Mouse (Mus musculus): ENCODE data around the gene Hapln2. TPM values are rescaled to one million over a fixed set of nuclear protein-coding genes. Genes with fewer than 3 reads are reported as not detected.

Gene Hapln2
- polyA plus RNA-seq, 1 experiment from 2014 or later, result 0.23 TPM

DNA sequence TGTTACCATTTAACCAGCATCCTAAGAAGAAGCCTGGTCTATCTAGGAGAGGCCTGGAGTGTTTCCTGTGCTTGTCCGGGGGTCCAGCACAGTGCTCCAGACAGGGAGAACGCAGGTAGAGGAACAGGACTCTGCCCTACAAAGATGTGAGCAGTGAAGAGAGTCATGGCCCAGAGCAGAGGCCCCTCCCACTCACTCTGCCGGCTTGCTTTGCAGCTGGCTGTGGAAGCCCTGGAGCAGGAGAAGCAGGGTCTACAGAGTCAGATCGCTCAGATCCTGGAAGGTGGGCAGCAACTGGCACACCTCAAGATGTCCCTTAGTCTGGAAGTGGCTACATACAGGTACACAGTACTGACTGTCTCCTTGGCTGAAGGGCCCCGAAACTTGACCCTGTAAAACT lies 54.6 kb downstream of the Hapln2 start:
- Histone ChIP-seq H3K27me3 (peaks cover 46% of the 10 kb centered on the region), H3K4me3 (peak overlapping the region; percentile 53), H3K4me2 (replicated peaks) (peak overlapping the region; percentile 87), H3K9me3 (no peaks in the 10 kb centered on the region), H3K36me3 (peaks cover 13% of the 10 kb centered on the region), H3K4me1 (peaks cover 47% of the 10 kb centered on the region), H3K27ac (no peak overlapping the region; the same call in 1 of the 2 replicates), H3K9ac (peak overlapping the region; percentile 75)
- ATAC-seq (ENCODE audit: low FRiP score, low read depth), result no peak
- 17% methylated on average over 5 of the region's 5 CpGs for WGBS

DNA sequence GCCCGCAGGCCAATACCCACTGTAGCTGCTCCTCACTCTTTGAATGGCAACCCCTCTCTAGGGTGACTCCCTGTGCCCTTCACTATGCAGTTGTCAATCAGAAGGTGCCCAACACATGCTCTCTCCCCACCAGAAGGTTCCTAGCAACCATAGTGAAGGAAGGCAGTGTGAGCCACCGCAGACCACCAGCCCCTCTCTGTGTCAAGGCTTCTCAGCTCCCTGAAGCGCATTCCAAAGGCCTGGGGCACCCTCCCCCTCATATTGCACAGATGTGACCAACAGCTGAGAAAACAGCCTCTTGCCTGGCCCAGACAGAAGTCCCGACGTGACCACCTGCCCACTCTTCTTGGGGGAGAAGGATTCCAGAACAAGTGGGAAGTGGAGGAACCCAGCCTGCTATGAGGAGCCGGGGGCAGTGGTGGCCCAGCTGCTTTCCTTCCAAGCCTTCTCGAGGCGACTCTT lies 55.1 kb downstream of the Hapln2 start:
- ATAC-seq (ENCODE audit: low FRiP score, low read depth), result peak; percentile 55
- Histone ChIP-seq H3K9me3 (no peaks in the 10 kb centered on the region), H3K4me2 (replicated peaks) (peak overlapping the region; percentile 87), H3K36me3 (peaks cover 13% of the 10 kb centered on the region), H3K4me3 (peak overlapping the region; percentile 53), H3K27ac (no peak overlapping the region; the same call in 1 of the 2 replicates), H3K27me3 (peaks cover 49% of the 10 kb centered on the region), H3K9ac (peak overlapping the region; percentile 75), H3K4me1 (peaks cover 47% of the 10 kb centered on the region)
- 8% methylated on average over 8 of the region's 8 CpGs for WGBS

Other genes with a start within 250 kb of the Hapln2 start
- 2.6 and 2.7 TPM in 2 replicates for gene Ntrk1, start 232.4 kb downstream of the Hapln2 start, polyA plus RNA-seq (2015; fragmentation: Nextera tagmentation; extraction: Ambion mirVana)
- gene Insrr, start 230.6 kb downstream of the Hapln2 start, polyA plus RNA-seq (2015; fragmentation: Nextera tagmentation; extraction: Ambion mirVana), result 0.27 and 0.51 TPM in 2 replicates
- 18.2 and 20.4 TPM in 2 replicates for gene Pear1, start 203.3 kb downstream of the Hapln2 start, polyA plus RNA-seq (2015; fragmentation: Nextera tagmentation; extraction: Ambion mirVana)
- not detected in 2 replicates for gene Sh2d2a, start 180.8 kb downstream of the Hapln2 start, polyA plus RNA-seq (2015; fragmentation: Nextera tagmentation; extraction: Ambion mirVana)
- gene Prcc, start 142.0 kb downstream of the Hapln2 start, polyA plus RNA-seq (2015; fragmentation: Nextera tagmentation; extraction: Ambion mirVana), result 17.1 and 18.7 TPM in 2 replicates
- 205 and 221 TPM in 2 replicates for gene Hdgf, start 121.3 kb downstream of the Hapln2 start, polyA plus RNA-seq (2015; fragmentation: Nextera tagmentation; extraction: Ambion mirVana)
- gene Mrpl24, start 108.1 kb downstream of the Hapln2 start, polyA plus RNA-seq (2015; fragmentation: Nextera tagmentation; extraction: Ambion mirVana), result 66.5 and 73.9 TPM in 2 replicates
- gene Isg20l2, start 97.3 kb downstream of the Hapln2 start, polyA plus RNA-seq (2015; fragmentation: Nextera tagmentation; extraction: Ambion mirVana), result 65.5 and 66.7 TPM in 2 replicates
- gene Rrnad1, start 96.9 kb downstream of the Hapln2 start, polyA plus RNA-seq (2015; fragmentation: Nextera tagmentation; extraction: Ambion mirVana), result 22.3 and 23.6 TPM in 2 replicates
- gene Crabp2, start 78.9 kb downstream of the Hapln2 start, polyA plus RNA-seq (2015; fragmentation: Nextera tagmentation; extraction: Ambion mirVana), result 518 and 520 TPM in 2 replicates
- gene Nes, start 56.5 kb downstream of the Hapln2 start, polyA plus RNA-seq (2015; fragmentation: Nextera tagmentation; extraction: Ambion mirVana), result 30.5 and 32.8 TPM in 2 replicates
- gene Bcan, start 27.4 kb downstream of the Hapln2 start, polyA plus RNA-seq (2015; fragmentation: Nextera tagmentation; extraction: Ambion mirVana), result 0.57 and 0.59 TPM in 2 replicates
- gene Gpatch4, start 15.5 kb upstream of the Hapln2 start, polyA plus RNA-seq (2015; fragmentation: Nextera tagmentation; extraction: Ambion mirVana), result 33.0 and 33.9 TPM in 2 replicates
- 209 and 222 TPM in 2 replicates for gene Naxe, start 30.9 kb upstream of the Hapln2 start, polyA plus RNA-seq (2015; fragmentation: Nextera tagmentation; extraction: Ambion mirVana)
- not detected in 2 replicates for gene Ttc24, start 50.7 kb upstream of the Hapln2 start, polyA plus RNA-seq (2015; fragmentation: Nextera tagmentation; extraction: Ambion mirVana)
- 19.5 and 20.6 TPM in 2 replicates for gene Iqgap3, start 54.4 kb upstream of the Hapln2 start, polyA plus RNA-seq (2015; fragmentation: Nextera tagmentation; extraction: Ambion mirVana)
- gene Mef2d, start 114.8 kb upstream of the Hapln2 start, polyA plus RNA-seq (2015; fragmentation: Nextera tagmentation; extraction: Ambion mirVana), result 16.4 and 19.7 TPM in 2 replicates
- 4.8 and 5.7 TPM in 2 replicates for gene Rhbg, start 227.1 kb upstream of the Hapln2 start, polyA plus RNA-seq (2015; fragmentation: Nextera tagmentation; extraction: Ambion mirVana)